Mouse (Mus musculus) myocyte (in vitro differentiated cells): ENCODE measurements at regions not wholly inside any gene's neighbourhood (a gene's known extent, or its start where the extent isn't known, plus 50 kb on each side); places are given as distances from the start of the nearest gene placed in this dataset.

ENCODE experiments used
- E2F4 ChIP-seq: IDR thresholded peaks from one replicate; pipeline ENCODE4 v1.6.1; 2011; ENCODE audit warnings: mild to moderate bottlenecking, control low read depth, moderate library complexity; ENCODE audit not compliant: insufficient read depth
- MAX ChIP-seq: IDR thresholded peaks from one replicate; pipeline ENCODE4 v1.6.1; 2011; ENCODE audit warnings: low read depth, mild to moderate bottlenecking, control low read depth
- POLR2A ChIP-seq: IDR thresholded peaks from one replicate; pipeline ENCODE4 v1.6.1; 2011; ENCODE audit warnings: low read depth, mild to moderate bottlenecking, control low read depth, moderate library complexity; ENCODE audit not compliant: insufficient read length
- TCF3 ChIP-seq: IDR thresholded peaks from one replicate; pipeline ENCODE4 v1.6.1; 2011; ENCODE audit warnings: low read depth, control low read depth; ENCODE audit not compliant: insufficient read length

GRCm38 (mm10) chr10:117452190-117452950 lies 72.6 kb upstream of the Cpsf6 start:
- TF ChIP-seq MAX (no peak), E2F4 (no peak), TCF3 (no peak), POLR2A (no peak)
